Mouse (Mus musculus) spleen, embryonic (tissue): ENCODE data around the gene Rgma.

Source experiments
- CTCF ChIA-PET: fragments of 350-600 bp; sonication (Branson Sonifier 250); formaldehyde crosslinking; loops from one replicate; lab custom pipeline; 2022; lab: Charles Lee

Rgma gene

DNA sequence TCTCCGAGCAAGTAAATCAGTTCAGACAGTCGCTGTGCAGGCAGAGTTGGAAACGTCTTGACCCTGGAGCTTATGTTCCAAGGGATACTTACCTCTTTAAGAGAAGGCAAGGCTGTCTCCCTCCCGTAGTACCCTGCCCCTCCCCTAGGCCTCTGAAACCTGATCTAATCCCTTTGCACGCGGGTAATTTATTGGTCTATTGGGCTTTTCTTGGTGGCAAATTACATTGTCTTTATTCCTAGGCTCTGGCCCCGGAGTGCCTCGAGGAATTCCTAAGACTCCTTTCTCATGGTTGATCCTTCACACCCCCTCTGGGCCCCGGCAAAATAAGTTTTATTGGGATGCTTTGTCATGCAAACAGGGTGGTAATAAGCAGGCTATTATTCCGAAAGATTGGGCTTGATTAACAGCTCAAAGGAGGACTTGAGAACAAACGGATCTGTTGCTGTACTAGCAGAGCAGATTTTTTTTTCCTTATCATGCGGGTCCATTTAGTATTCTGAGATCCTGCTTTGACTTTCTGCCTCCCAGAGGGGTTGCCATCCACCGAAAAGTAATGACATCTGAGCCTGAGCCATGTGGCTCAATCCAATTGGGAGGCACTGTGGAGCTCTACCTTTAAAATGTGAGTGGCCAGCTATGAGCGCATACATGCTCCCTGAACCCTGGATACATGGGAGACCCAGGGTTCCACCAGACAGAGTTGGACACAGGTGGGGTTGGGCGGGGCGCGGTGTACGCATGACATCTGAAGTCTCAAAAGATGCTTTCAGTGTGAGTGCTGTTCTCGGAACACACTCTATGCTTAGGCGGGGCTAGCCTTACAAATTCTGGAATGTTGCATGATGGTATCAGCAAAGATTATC, 25.0 kb downstream of the Rgma start:
- CTCF ChIA-PET, result interaction anchor here (0.9 kb wide), 1 partner anchor 9 kb away, joined by 3 read pairs; no protein-coding TSS in a partner anchor

DNA sequence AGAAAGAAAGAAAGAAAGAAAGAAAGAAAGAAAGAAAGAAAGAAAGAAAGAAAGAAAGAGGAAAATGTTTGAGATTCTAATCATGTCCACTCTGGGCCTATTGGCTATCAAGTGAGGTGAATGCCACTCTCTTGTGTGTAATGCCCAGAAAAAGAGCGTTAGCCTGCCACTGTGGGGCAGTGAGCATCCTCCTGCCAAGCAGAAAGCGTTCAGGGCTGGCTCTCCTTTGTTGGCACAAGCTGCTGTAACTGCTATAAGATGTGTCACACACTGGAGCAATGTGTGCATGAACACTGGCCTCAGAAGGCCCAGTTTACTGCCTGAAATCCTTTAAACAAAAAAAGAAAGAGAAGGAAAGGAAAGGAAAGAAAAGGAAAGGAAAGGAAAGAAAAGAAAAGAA, 26.8 kb downstream of the Rgma start:
- CTCF ChIA-PET, result no interaction called here

DNA sequence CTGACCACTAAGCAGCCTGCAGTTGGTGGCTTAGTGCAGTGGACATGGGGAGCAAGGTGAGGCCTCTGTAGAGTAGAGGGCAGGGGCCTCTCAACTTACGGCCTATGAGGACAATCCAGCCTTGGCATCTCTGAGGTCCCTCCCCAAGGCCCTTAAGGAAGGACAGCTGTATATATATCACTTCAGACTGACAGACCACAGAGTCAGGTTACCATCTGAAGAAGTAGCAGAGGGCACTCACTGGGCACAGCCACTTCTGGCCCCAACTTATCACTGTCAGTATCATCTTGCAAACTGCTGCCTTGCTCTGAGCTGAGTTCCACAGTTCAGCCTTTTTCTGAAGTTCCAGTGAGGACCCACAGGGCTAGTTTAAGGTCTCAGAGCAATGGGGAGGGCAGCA, 27.4 kb downstream of the Rgma start:
- CTCF ChIA-PET, result no interaction called here

DNA sequence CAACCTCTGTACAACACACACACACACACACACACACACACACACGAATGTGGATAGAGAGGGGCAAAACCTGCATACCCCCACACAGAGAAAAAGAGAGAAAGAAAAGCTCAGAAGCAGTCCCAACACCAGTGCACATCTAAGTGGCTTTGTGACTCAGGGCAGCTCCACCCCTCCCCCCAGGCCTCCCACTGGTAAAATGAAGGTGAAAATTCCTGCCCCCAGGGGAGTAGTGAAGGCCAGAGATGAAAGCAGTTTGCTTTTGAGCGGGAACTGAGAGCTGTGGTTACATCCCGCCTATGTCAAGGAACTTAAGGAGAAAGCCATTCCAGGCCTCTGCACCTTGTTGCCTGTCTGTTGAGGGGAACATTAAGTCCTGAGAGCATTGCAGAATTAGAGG, 28.2 kb downstream of the Rgma start:
- CTCF ChIA-PET, result no interaction called here

DNA sequence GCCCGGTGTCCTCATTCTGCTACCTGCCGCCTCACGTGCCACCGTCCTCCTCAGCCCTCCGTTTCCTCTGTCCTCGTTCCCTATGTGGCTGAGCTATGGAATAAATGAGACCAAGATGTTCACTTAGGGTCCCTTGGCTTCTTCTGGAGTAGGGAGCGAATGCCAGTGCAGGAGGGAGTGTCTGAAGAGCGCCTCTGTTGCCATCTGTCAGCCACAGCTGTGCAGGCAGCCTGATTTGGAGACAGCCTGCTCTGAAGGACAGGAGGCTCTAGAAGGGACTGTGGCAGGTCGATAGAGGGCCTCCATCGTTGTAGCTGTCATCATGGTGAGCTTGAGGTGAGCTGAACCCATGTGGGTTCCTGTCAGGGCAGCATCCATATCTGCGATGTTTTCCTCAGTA, 30.2 kb downstream of the Rgma start:
- CTCF ChIA-PET, result no interaction called here

DNA sequence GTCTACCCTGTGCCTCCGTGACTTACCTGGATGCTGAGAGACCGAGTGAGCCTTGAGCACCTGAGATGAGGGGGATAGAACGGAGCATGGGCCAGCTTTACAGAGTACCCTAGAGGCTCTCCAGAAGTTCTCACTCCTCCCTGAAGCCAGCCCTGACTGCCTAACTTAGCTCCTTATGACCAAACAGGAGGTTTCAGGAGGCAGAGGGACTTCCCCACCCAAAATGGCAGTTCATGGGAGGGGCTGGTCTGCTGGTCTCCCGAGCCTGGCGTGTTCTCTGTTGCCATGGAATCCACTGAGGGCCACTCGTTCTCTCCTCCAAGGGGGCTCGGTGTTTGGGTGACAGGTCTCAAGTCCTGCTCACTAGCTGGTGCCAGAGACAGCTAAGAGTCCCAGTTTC, 36.2 kb downstream of the Rgma start:
- CTCF ChIA-PET, result no interaction called here

DNA sequence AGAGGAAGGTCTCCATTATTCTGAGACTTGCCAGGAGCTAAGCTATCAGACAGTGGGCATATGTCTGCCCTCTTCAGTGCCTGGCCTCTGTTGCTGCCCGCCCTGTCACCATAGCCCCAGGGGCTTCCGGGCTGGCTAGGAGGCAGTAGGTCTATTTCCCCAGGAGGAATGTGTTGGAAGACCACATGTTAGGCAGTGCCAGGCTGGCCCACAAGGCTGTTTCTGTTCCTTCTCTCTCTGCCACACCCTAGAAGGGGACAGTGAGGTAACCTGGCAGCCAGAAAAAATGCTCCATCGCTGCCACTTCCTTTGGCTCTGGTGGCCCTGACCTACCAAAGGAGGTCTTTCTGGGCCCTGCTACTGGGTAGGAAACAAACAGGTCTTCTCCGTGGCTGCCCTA, 36.7 kb downstream of the Rgma start:
- CTCF ChIA-PET, result no interaction called here

DNA sequence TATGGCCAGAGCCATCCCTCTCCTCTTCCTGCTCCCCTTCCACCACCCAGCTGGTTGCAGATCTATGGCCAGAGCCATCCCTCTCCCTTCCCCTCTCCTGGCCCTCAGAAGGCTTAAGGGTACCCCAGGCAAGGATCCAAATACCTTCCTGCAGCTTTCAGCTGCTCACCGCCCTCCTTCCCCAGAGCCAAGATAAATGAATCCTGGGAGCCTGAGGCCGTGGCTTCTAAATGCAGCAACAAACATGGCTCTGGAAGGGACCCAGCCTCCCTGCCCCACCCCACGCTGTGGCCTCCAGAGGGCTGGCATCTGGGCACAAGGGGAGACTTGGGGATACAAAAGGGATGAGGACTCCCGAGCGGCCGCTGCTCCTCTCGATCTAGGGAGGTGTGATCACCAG, 37.1 kb downstream of the Rgma start:
- CTCF ChIA-PET, result no interaction called here

DNA sequence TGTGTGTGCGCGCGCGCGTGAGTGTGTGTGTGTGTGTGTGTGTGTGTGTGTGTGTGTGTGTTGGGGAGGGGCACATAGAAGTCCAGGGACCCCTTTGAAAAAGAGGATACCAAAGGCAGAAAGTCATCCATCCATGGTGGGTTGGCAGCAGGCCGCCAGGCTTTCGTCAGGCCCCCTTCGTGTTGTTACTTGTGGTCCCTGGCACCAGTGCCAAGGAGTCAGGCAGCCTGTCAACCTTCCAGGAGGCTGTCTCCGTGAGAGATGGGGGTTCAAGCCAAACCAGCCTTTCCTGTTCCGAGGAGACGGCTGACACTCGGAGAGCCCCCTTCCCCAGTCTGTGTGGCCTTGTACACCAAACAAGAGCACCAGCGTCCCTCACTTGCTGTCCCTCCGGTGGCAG, 38.9 kb downstream of the Rgma start:
- CTCF ChIA-PET, result no interaction called here

DNA sequence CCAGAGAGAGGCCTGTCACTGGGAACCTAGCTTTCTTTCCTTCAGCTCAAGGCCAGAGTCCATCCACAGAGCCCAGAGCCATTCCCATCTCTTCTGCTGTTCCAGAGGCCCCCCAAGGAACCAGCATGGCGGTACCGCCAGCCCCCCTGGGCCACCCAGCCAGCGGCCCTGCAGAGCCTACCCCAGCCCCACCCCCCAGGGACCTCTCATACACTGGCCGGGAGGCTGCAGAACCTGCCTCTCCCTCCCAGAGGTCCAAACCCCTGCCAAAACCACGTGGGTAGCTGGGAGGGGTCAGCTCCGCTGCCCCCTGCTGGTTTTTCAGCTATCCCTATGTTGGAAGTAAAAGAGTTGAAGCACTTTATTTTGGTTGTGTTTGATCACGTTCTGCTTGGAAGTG, 44.1 kb downstream of the Rgma start:
- CTCF ChIA-PET, result no interaction called here

DNA sequence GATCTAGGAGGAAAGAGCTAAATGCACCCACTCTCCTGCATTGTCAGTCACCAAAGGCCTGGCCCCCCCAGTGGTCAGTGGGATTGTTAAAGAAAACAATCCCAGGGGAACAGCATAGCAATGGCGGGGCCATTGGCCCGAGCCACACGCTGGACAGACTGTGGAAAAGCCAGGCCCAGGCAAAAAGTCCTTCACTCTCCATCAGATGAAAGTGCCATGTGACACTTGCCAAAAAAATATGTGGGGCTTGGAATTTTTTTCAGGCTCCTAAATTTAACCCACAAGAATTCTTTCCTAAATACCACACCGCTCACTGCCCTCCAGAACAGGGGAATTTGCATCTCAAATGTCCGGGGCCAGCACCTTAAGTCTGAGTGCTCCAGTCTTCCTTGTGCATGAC, 45.5 kb downstream of the Rgma start:
- CTCF ChIA-PET, result no interaction called here

DNA sequence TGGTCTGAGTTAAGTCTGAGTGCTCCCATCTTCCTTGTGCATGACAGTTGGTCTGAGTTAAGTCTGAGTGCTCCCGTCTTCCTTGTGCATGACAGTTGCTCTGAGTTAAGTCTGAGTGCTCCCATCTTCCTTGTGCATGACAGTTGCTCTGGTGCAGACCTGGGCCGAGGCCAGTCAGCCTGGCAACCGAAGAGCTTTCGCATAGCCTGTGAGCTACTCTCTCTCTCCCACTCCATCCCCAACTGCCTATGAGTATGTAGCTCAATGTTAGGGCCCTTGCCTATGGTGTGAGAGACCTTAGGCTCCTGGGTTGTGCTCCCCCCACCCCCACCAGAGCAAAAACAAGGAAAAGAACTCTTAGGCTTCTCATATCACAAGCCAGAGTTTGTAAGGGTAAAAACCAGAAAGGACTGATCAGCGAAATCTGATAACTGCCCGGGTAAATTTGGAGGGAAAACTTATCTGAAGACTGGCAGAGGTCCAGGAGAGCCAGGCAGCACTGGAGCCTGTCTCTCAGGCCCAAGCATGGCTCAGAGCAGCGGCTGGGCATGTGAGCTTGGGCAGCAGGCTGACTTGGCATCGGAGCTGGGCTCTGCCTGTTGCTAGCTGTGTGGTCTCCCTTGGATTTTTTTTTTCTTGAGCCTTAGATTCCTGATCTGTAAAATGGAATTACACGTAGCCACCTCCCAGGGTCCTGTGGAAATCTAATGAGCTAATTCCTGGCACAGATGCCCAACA, 46.1 kb downstream of the Rgma start:
- CTCF ChIA-PET, result no interaction called here

DNA sequence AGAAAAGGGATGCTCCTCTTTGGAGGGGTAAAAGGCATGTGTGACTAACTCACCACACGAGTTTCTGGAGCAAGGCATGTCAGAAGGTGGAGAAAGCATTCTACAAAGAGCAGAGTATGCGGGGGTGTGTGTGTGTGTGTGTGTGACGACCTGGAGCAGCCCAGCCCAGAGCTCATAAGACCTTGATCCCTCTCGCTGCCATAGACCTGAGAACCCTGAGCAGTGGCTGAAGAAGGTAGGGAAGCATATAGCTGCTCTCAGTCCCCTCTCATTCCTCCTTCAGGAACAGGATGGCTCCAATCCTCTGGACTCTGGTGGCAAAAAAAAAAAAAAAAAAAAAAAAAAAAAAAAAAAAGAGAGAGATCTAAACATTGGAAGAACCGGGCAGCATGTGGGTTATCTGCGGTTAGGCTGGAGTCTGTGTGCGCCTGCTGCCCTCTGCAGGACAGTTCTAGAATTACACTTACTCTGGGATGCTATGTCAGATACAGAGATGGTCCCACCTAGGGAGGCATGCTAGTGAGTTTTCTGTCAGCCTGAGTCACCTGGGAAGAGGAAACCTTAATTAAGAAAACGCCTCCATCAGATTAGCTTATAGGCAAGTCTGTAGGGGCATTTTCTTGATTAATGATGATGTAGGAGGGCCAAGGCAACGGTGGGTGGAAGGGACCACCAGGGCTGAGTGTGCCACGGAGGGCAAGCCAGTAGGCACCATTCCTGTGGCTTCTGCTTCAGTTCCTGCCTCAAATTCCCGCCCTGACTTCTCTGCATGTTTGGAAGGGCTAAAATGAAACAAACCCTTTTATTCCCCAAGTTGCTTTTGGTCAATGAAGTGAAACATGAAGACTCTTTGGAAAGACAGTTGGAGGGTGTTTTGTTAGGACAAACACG, 47.2 kb downstream of the Rgma start:
- CTCF ChIA-PET, result interaction anchor here (0.6 kb wide), 1 partner anchor 41 kb away, joined by 3 read pairs; no protein-coding TSS in a partner anchor

DNA sequence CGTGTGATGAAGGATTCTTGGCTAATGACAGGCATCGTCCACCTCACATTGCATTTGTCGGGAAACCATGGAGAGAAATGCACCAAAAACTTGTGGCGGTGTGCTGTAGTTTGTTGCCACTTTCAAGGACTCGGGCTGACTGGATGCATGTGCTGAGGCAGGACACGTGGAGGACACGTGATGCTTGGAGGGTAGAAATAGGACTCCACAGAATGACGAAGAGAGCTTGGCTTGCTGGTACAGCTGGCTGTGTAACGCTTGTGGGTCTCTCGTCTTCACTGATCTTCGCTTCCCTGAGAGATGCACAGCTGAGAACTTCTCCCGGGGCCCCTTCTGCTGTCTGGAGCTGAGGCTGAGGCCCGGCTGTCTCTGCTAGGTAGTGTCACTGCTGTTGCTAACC, 47.9 kb downstream of the Rgma start:
- CTCF ChIA-PET, result no interaction called here

DNA sequence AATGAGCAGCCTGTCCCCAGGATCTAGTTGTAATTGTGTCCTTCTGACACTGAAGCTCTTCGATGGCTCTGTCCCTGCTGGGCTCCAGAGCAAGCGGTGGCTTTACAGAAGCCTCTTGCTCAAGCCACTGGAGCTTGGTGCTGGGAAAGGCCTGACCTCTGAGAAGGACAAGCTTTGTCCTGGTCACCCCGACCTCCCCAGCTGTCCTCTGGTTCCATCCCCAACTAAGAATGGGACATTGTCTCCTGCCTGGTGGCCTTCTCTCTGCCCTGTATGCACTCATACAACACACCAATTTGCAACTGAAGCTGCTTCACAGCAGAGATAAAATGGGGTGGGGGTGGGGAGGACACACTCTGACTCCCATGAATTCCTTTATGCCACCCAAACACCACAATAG, 48.9 kb downstream of the Rgma start:
- CTCF ChIA-PET, result interaction anchor here (0.6 to 0.7 kb wide), 2 partner anchors 15 to 26 kb away, joined by 5 to 6 read pairs; no protein-coding TSS in a partner anchor

DNA sequence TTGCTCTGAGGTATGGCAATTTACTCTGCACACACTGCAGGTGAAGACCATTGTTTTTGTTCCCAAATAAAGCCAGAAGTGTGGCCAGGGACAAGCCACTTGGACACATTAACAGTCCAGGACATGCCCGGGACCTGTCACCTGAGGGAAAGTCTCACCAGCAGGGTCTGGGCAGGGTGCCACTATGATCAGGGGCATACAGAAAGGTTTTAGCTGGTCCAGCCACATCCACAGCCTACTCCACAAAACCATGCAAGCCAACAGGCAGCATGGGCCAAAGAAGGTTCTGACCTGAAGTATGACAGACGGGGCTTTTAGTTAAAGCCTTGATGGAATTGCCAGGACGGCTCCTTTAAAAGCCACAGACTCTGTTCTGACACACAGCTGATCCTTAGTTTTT, 49.4 kb downstream of the Rgma start:
- CTCF ChIA-PET, result no interaction called here

DNA sequence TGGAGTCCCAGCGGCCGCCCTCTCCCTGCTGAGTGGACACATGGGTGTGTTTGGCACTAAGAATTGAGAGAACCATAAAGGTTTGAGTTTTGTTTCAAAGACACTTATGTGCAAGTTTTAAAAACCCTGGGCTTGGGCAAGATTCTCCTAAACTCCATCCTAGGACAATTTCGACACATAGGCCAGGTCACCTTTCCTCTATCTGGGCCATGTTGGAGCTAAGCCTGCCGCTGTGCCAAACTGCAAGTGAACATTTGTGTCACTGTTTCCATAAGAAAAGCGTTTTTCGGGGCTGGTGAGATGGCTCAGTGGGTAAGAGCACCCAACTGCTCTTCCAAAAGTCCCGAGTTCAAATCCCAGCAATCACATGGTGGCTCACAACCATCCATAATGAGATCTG, 50.1 kb downstream of the Rgma start:
- CTCF ChIA-PET, result no interaction called here

DNA sequence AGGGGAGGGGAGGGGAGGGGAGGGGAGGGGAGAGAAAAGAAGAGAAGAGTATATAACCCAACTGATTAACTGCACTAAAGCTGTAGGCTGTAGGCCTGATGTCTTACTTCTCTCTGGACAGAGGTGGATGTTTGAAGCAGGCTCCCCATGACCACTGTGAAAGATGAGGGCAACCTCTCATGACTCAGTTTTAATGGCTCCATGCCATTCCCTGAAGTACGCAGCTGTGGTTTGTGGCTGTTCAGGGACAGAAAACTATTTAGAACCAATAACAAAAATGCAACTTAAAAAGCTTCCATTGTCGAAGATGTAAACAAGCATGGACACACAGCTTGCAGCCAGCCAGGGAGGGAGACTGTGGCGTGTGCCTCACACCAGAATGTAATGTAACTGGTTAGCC, 50.9 kb downstream of the Rgma start:
- CTCF ChIA-PET, result no interaction called here

DNA sequence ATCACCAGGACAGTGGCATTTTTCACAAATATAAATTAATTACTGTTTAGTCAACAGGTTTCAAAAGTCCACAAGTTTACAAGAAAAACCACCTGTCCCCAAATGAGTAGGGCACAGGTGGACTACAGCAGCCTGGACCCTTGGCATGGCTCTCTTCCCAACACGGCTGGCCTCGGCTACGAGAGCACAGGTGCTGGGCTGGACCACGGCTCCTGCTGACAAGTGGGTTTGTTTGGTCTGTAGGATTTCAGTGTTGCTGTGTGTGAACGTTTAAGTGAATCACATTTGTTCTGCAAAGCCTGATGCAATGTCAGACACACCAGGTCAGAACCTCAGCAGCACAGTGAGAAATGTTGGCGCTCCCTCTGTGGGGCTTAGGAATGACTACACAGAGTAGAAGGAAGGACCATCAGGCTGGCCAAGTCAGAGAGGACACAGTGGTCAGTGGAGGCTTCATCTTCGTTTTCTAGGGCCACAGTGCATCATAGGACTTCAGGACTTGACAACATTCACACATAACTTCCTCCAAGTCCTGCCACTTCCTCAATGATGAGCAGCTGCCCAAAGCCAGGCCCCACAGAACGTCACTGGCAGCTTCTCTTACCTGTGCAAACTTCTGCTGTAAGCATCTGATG, 51.6 kb downstream of the Rgma start:
- CTCF ChIA-PET, result no interaction called here

DNA sequence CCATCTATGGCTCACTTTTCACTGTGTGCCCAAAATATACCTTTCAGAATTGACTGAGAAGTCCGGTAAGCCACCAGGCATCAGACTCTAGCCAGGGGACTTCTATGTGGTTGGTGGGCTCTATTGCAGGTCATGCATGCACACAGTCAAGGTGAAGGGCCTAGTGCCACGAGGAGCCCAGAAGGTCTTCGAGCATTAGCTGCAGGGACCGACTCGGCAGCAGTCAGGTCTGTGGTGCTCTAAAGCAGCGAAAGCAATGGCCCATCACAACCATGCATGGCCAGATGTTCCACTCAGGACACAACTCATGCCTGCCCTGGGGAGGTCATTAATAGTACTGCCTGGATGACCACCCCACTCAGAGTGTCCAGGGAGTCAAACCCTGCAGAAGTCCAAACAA, 52.5 kb downstream of the Rgma start:
- CTCF ChIA-PET, result no interaction called here

DNA sequence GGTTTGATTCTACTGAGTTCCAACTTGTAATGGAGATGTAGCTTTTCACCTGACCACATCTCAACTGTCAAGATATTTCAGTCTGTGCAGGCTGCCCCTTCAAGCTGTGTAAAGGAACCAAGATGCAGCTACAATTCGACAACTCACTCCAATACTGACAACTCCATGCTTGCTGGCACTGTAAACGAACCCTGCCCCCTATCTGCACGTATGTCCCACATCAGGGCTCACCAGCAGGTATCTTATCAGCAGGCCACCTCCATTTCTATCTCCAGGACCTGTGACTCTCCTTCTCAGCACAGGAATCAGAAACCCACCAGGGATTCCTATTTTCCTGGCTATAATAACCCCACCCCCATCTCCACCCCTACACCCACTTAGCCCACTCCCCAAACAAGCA, 53.2 kb downstream of the Rgma start:
- CTCF ChIA-PET, result interaction anchor here (0.6 kb wide), 1 partner anchor 48 kb away, joined by 3 read pairs; no protein-coding TSS in a partner anchor
